Mouse (Mus musculus): ENCODE measurements around the gene Mchr1. TPM values are rescaled to one million over a fixed set of nuclear protein-coding genes. Genes with fewer than 3 reads are reported as not detected.
"Not testable (repeated sequence)": the region's sequence is repeated elsewhere in the genome, so short reads cannot be mapped to it uniquely, and the experiment has no call there.

Mchr1 gene
- polyA plus RNA-seq, 1 experiment from 2014 or later = 2.1 TPM

DNA sequence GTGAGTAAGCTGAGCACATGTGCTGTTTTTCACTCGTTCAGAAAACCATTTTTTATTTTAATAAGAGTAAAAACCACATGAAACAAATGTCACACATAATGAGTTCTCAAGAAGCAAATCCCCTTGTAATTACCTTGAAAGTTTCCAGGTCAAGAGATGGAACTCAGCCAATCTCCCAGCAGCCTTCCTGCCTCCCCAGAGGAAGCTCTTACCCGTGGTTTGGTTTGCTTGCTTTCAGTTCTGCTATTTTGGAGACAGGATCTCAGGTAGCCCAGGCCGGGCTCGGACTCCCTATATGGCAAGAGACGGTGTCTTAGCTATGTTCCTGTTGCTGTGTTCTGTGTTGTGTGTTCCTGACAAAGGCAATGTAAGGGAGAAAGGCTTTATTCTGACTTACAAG lies 24.8 kb upstream of the Mchr1 start:
- no peaks in the 10 kb centered on the region for H3K4me1 ChIP-seq (replicated peaks; ENCODE audit: control insufficient read depth, insufficient read depth, low read length)
- no peak for TF ChIP-seq CTCF (IDR thresholded peaks at IDR 0.05; ENCODE audit: low read depth)
- no peaks in the 10 kb centered on the region for H3K9me3 ChIP-seq (ENCODE audit: control insufficient read depth)
- no peak overlapping the region for H3K4me3 ChIP-seq (ENCODE audit: low read depth, low read length)
- H3K4me2 ChIP-seq (replicated peaks; ENCODE audit: low read depth) = no peak overlapping the region
- no peaks in the 10 kb centered on the region for H3K27me3 ChIP-seq (replicated peaks; ENCODE audit: control insufficient read depth, insufficient read depth, low read length)
- H3K27ac ChIP-seq (ENCODE audit: low read depth, low read length) = no peak overlapping the region
- ATAC-seq = no peak
- H3K9ac ChIP-seq (ENCODE audit: low read depth, low read length) = no peak overlapping the region
- no peaks in the 10 kb centered on the region for H3K36me3 ChIP-seq (ENCODE audit: control insufficient read depth, insufficient read depth)
- WGBS = 61% methylated on average over 5 of the region's 5 CpGs

DNA sequence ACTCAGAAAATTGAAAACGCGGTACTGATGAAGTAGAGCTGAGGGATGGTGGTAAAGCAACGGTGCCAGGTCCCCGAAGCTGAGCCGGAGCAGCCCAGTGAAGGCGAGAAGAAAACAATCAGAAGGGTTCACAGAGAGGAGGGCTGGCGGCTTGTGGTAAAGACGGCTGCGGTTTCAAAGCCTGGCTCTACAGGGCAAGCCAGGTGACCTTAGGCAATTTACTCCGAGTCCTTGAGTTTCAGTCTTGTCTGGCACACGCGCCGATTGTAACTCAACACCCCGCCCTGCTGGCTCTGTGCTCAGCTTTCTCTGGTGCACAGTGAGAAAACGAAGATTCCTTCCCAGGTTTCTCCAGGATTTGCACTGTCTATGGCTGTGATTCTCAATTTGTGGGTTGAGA lies 22.3 kb upstream of the Mchr1 start:
- H3K9ac ChIP-seq (ENCODE audit: low read depth, low read length) = no peak overlapping the region
- H3K27ac ChIP-seq (ENCODE audit: low read depth, low read length) = no peak overlapping the region
- H3K4me1 ChIP-seq (replicated peaks; ENCODE audit: control insufficient read depth, insufficient read depth, low read length) = no peaks in the 10 kb centered on the region
- WGBS = 44% methylated on average over 15 of the region's 15 CpGs
- TF ChIP-seq CTCF (IDR thresholded peaks at IDR 0.05; ENCODE audit: low read depth) = 0 out of 2 replicates have a peak, but pooled peaks have one; percentile 5
- H3K9me3 ChIP-seq (ENCODE audit: control insufficient read depth) = no peaks in the 10 kb centered on the region
- no peak overlapping the region for H3K4me3 ChIP-seq (ENCODE audit: low read depth, low read length)
- ATAC-seq = no peak
- no peaks in the 10 kb centered on the region for H3K27me3 ChIP-seq (replicated peaks; ENCODE audit: control insufficient read depth, insufficient read depth, low read length)
- no peaks in the 10 kb centered on the region for H3K36me3 ChIP-seq (ENCODE audit: control insufficient read depth, insufficient read depth)
- H3K4me2 ChIP-seq (replicated peaks; ENCODE audit: low read depth) = peak overlapping the region; percentile 32

DNA sequence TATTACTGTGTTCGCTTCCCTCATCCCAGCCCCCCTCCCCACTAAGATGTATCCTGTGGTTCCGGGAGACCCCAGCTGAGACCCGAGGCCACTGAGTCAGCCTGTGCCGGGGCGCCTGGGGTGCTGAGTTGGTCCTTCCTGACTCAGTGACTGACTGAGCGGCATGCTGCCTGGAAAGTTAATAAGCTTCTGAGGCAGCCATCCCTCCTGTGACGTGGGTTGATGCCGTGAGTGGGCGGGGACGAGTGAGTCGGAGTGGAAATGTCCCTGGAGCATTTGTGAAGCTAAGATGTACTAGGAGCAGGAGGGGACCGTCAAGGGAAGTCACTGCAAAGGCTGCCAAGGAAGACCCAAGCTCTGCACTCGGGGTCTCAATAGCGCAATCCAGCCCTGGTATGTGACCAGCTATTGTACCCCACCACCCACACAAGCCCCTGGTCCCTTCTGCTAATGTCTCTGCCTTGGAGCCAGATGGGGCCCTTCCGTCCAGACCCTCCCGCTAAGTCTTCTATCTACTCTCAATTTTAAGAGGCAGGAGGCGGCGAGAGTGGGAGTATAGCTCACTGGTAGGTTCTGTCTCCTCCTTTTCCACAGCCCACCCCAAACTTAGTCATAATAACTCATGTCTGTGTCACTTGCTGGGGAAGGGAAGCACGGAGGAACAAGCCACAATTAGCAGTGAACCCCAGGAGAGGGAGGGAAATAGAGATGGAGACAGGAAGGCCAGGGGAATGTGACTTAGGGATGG lies 18.2 kb upstream of the Mchr1 start:
- Histone ChIP-seq H3K36me3 (ENCODE audit: control insufficient read depth, insufficient read depth) (no peaks in the 10 kb centered on the region), H3K27ac (ENCODE audit: low read depth, low read length) (no peak overlapping the region), H3K27me3 (replicated peaks; ENCODE audit: control insufficient read depth, insufficient read depth, low read length) (no peaks in the 10 kb centered on the region), H3K9ac (ENCODE audit: low read depth, low read length) (no peak overlapping the region), H3K9me3 (ENCODE audit: control insufficient read depth) (no peaks in the 10 kb centered on the region), H3K4me2 (replicated peaks; ENCODE audit: low read depth) (no peak overlapping the region), H3K4me1 (replicated peaks; ENCODE audit: control insufficient read depth, insufficient read depth, low read length) (no peaks in the 10 kb centered on the region), H3K4me3 (ENCODE audit: low read depth, low read length) (no peak overlapping the region)
- no peak for ATAC-seq
- 84% methylated on average over 19 of the region's 19 CpGs for WGBS
- TF ChIP-seq CTCF (IDR thresholded peaks at IDR 0.05; ENCODE audit: low read depth) = no peak

DNA sequence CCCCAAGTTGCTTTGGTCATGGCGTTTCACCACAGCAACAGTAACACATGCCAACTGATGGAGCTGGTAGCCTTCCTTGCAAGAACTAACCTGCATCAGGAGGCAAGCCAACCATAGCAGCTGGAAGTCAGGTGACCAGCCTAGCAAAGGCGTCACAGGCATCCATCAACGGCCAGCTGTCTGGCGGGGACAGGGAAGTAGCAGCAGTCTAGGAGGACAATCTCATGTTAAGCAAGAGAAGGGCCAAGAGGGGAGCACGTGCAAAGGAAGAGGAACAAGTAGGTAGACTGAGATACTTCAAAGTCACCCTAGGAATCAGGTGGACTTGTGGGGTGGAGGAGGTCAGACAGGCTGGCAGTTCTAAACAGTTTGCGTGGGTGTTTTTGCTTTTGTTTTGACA lies 16.2 kb upstream of the Mchr1 start:
- WGBS = 58% methylated on average over 6 of the region's 6 CpGs
- no peak overlapping the region for H3K9ac ChIP-seq (ENCODE audit: low read depth, low read length)
- no peak overlapping the region for H3K4me2 ChIP-seq (replicated peaks; ENCODE audit: low read depth)
- no peaks in the 10 kb centered on the region for H3K9me3 ChIP-seq (ENCODE audit: control insufficient read depth)
- H3K27ac ChIP-seq (ENCODE audit: low read depth, low read length) = no peak overlapping the region
- H3K27me3 ChIP-seq (replicated peaks; ENCODE audit: control insufficient read depth, insufficient read depth, low read length) = no peaks in the 10 kb centered on the region
- no peak for ATAC-seq
- TF ChIP-seq CTCF (IDR thresholded peaks at IDR 0.05; ENCODE audit: low read depth) = no peak
- no peak overlapping the region for H3K4me3 ChIP-seq (ENCODE audit: low read depth, low read length)
- H3K4me1 ChIP-seq (replicated peaks; ENCODE audit: control insufficient read depth, insufficient read depth, low read length) = no peaks in the 10 kb centered on the region
- H3K36me3 ChIP-seq (ENCODE audit: control insufficient read depth, insufficient read depth) = no peaks in the 10 kb centered on the region

DNA sequence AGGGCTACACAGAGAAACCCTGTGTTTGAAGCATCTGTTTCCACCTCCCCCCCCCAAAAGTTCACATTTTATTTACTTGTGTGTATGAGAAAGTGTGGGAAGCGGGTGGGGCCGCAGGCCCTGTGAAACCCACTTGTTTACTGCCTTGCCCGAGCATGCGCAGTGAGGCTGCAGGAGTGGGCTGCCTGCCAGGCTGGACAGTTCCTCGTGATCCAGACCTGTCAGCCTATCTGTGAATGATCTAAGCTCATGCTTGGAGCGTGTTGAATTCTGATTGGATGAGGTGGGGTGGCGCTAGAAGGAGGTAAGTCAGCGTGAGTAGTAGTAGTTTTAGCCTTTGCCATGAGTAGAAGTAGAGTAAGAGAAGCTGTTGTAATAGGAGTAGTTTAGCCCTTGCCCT lies 15.2 kb upstream of the Mchr1 start:
- not testable (repeated sequence) for H3K9me3 ChIP-seq (ENCODE audit: control insufficient read depth); H3K36me3 ChIP-seq (ENCODE audit: control insufficient read depth, insufficient read depth); H3K4me3 ChIP-seq (ENCODE audit: low read depth, low read length); H3K4me2 ChIP-seq (replicated peaks; ENCODE audit: low read depth); ATAC-seq; H3K4me1 ChIP-seq (replicated peaks; ENCODE audit: control insufficient read depth, insufficient read depth, low read length); H3K27ac ChIP-seq (ENCODE audit: low read depth, low read length); H3K27me3 ChIP-seq (replicated peaks; ENCODE audit: control insufficient read depth, insufficient read depth, low read length); H3K9ac ChIP-seq (ENCODE audit: low read depth, low read length)
- WGBS = 61% methylated on average over 8 of the region's 8 CpGs

DNA sequence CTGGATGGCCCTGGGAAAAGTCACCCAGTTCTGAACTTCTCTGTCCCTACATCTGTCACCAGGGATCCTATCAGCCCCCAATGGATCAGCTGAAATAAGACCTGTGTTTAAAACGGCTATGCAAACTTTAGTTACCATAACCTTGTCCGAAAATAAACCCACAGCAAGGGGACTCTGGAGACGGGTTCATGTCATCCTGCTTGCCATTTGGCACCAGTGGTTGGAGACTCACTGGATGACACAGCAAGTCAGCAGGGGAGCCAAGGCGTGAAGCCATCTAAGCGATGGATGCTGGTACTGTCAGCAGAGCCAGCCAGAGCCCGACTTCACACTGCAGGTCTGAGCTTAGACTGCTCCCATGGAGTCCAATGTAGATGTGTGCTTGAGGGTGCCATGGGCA lies 13.9 kb upstream of the Mchr1 start:
- Histone ChIP-seq H3K9me3 (ENCODE audit: control insufficient read depth) (no peaks in the 10 kb centered on the region), H3K4me1 (replicated peaks; ENCODE audit: control insufficient read depth, insufficient read depth, low read length) (no peaks in the 10 kb centered on the region), H3K27ac (ENCODE audit: low read depth, low read length) (no peak overlapping the region), H3K4me2 (replicated peaks; ENCODE audit: low read depth) (no peak overlapping the region), H3K4me3 (ENCODE audit: low read depth, low read length) (no peak overlapping the region), H3K9ac (ENCODE audit: low read depth, low read length) (no peak overlapping the region), H3K36me3 (ENCODE audit: control insufficient read depth, insufficient read depth) (no peaks in the 10 kb centered on the region), H3K27me3 (replicated peaks; ENCODE audit: control insufficient read depth, insufficient read depth, low read length) (no peaks in the 10 kb centered on the region)
- no peak for ATAC-seq
- TF ChIP-seq CTCF (IDR thresholded peaks at IDR 0.05; ENCODE audit: low read depth) = no peak
- 70% methylated on average over 6 of the region's 6 CpGs for WGBS

DNA sequence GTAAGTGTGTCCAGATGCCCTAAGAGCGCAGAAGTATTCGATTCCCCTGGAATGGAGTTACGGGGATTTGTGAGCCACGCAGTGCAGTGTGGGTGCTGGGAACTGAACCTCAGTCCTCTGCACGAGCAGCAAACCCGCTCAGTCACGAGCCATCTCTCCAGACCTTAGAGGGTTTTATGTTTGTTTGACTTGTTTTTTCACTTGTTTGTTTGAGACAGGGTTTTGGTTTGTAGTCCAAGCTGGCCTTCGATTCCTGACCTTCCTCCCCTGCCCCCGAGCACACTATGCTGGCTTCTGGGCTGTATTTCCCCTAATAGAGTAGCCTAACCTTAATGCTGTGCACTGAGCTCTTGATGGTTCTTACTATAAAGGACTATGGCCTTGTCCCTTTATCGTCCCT lies 10.3 kb upstream of the Mchr1 start:
- Histone ChIP-seq H3K4me2 (replicated peaks; ENCODE audit: low read depth) (no peak overlapping the region), H3K27me3 (replicated peaks; ENCODE audit: control insufficient read depth, insufficient read depth, low read length) (no peaks in the 10 kb centered on the region), H3K4me3 (ENCODE audit: low read depth, low read length) (no peak overlapping the region), H3K4me1 (replicated peaks; ENCODE audit: control insufficient read depth, insufficient read depth, low read length) (no peaks in the 10 kb centered on the region), H3K27ac (ENCODE audit: low read depth, low read length) (no peak overlapping the region), H3K36me3 (ENCODE audit: control insufficient read depth, insufficient read depth) (no peaks in the 10 kb centered on the region), H3K9me3 (ENCODE audit: control insufficient read depth) (no peaks in the 10 kb centered on the region), H3K9ac (ENCODE audit: low read depth, low read length) (no peak overlapping the region)
- 83% methylated on average over 10 of the region's 10 CpGs for whole genome bisulfite sequencing
- TF ChIP-seq CTCF (IDR thresholded peaks at IDR 0.05; ENCODE audit: low read depth) = no peak
- ATAC-seq = no peak
